Mouse (Mus musculus) liver, embryonic 12.5 days (tissue): ENCODE measurements around the gene Ablim2. TPM values are rescaled to one million over a fixed set of nuclear protein-coding genes. Genes with fewer than 3 reads are reported as not detected.

ENCODE experiments used
- ATAC-seq: fragments of 200-750 bp; cut with Nextera tagmentation; 2 replicates; pipeline ENCODE4 v1.8.0; 2017; ENCODE audit warnings: moderate number of reproducible peaks, mild to moderate bottlenecking, moderate library complexity
- H3K27ac ChIP-seq: fragments of 300-500 bp; sonication (generic); 2 replicates; pipeline ENCODE4 v1.5.1; 2016; ENCODE audit warnings: mild to moderate bottlenecking
- H3K27me3 ChIP-seq: fragments of 300-500 bp; sonication (generic); replicated peaks from 2 replicates; pipeline ENCODE4 v1.6.1; 2016; ENCODE audit warnings: mild to moderate bottlenecking, moderate library complexity
- H3K36me3 ChIP-seq: fragments of 300-500 bp; sonication (generic); 2 replicates; pipeline ENCODE4 v1.6.1; 2016; ENCODE audit warnings: mild to moderate bottlenecking, moderate library complexity
- H3K4me1 ChIP-seq: fragments of 300-500 bp; sonication (generic); 2 replicates; pipeline ENCODE4 v1.6.1; 2016
- H3K4me2 ChIP-seq: fragments of 300-500 bp; sonication (generic); 2 replicates; pipeline ENCODE4 v1.6.1; 2016; ENCODE audit warnings: mild to moderate bottlenecking, moderate library complexity
- H3K4me3 ChIP-seq: fragments of 300-500 bp; sonication (generic); 2 replicates; pipeline ENCODE4 v1.5.1; 2016; ENCODE audit warnings: mild to moderate bottlenecking, moderate library complexity
- H3K9ac ChIP-seq: fragments of 300-500 bp; sonication (generic); 2 replicates; pipeline ENCODE4 v1.6.1; 2016; ENCODE audit warnings: mild to moderate bottlenecking, moderate library complexity
- H3K9me3 ChIP-seq: fragments of 300-500 bp; sonication (generic); replicated peaks from 2 replicates; pipeline ENCODE4 v1.6.1; 2016; ENCODE audit warnings: mild to moderate bottlenecking, moderate library complexity
- WGBS: fragments of 180-500 bp; shearing (Covaris S2); methylation state at CpG from one replicate; pipeline ENCODE4 v1.1.7; 2016; ENCODE audit not compliant: insufficient replicate concordance; 5-methylcytosine and 5-hydroxymethylcytosine counted together
- polyA plus RNA-seq: library from polyadenylated mRNA; unstranded; fragments of >200 nt; fragmentation: Nextera tagmentation; extraction: Ambion mirVana; gene quantifications from 2 replicates; pipeline ENCODE4 v1.2.1, GENCODE M21; 2016

The Ablim2 gene
- polyA plus RNA-seq, 1 experiment from 2014 or later = 0.12 TPM

GRCm38 (mm10) chr5:35870408-35871012 is 112.8 kb downstream of the Ablim2 start:
- peaks cover 3% of the 10 kb centered on the region; the same call in 1 of the 2 replicates for H3K27me3 ChIP-seq
- WGBS = 41% methylated on average over 8 of the region's 8 CpGs
- no peak overlapping the region for H3K4me3 ChIP-seq
- no peak overlapping the region for H3K4me2 ChIP-seq
- H3K9ac ChIP-seq = no peak overlapping the region
- no peaks in the 10 kb centered on the region for H3K9me3 ChIP-seq
- H3K36me3 ChIP-seq = no peaks in the 10 kb centered on the region
- H3K4me1 ChIP-seq = no peaks in the 10 kb centered on the region
- no peak for ATAC-seq
- no peak overlapping the region for H3K27ac ChIP-seq

GRCm38 (mm10) chr5:35873382-35873781 is 115.7 kb downstream of the Ablim2 start:
- no peak for ATAC-seq
- 54% methylated on average over 4 of the region's 4 CpGs for WGBS
- Histone ChIP-seq H3K27me3 (peaks cover 3% of the 10 kb centered on the region; the same call in 1 of the 2 replicates), H3K9me3 (no peaks in the 10 kb centered on the region), H3K4me2 (no peak overlapping the region), H3K4me1 (no peaks in the 10 kb centered on the region), H3K4me3 (no peak overlapping the region), H3K9ac (no peak overlapping the region), H3K36me3 (no peaks in the 10 kb centered on the region), H3K27ac (no peak overlapping the region)

GRCm38 (mm10) chr5:35876236-35876635 is 118.6 kb downstream of the Ablim2 start:
- Histone ChIP-seq H3K9me3 (no peaks in the 10 kb centered on the region), H3K27me3 (peaks cover 12% of the 10 kb centered on the region; the same call in 1 of the 2 replicates), H3K4me3 (no peak overlapping the region), H3K9ac (no peak overlapping the region), H3K27ac (no peak overlapping the region), H3K36me3 (no peaks in the 10 kb centered on the region), H3K4me1 (no peaks in the 10 kb centered on the region), H3K4me2 (no peak overlapping the region)
- ATAC-seq = no peak
- 81% methylated on average over 5 of the region's 5 CpGs for WGBS

DNA sequence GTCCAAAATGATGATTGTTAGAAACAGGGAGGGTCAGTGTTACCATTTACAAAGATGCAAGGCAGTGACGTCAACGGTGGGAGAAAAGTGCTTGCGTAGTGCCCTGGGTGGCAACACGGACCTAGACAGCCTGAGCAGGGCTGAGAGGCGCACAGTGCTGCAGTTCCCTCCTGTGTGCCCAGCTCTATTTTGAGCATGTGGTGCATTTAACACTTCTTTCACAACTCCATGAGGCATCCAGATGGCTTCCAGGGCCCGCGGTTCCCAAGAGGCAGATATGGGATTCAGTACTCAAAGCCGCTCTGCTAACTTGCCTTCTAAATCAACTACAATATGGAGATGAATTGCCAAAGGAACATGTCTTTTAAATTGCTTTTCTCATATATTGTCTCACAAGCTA is 121.5 kb downstream of the Ablim2 start:
- Histone ChIP-seq H3K36me3 (no peaks in the 10 kb centered on the region), H3K27me3 (peaks cover 14% of the 10 kb centered on the region; the same call in 1 of the 2 replicates), H3K4me1 (no peaks in the 10 kb centered on the region), H3K27ac (no peak overlapping the region), H3K9me3 (no peaks in the 10 kb centered on the region), H3K9ac (no peak overlapping the region), H3K4me2 (no peak overlapping the region), H3K4me3 (no peak overlapping the region)
- ATAC-seq = no peak
- 80% methylated on average over 8 of the region's 8 CpGs for WGBS

- H3K27ac ChIP-seq = no peak overlapping the region
- H3K36me3 ChIP-seq = no peaks in the 10 kb centered on the region
- no peak overlapping the region for H3K4me2 ChIP-seq
- 0 out of 2 replicates have a peak, but pooled peaks cover 17% of the 10 kb centered on the region for H3K27me3 ChIP-seq
- H3K4me3 ChIP-seq = no peak overlapping the region
- no peak for ATAC-seq
- no peaks in the 10 kb centered on the region for H3K9me3 ChIP-seq
- no peak overlapping the region for H3K9ac ChIP-seq
- H3K4me1 ChIP-seq = no peaks in the 10 kb centered on the region
- WGBS = 60% methylated on average over 9 of the region's 9 CpGs
Measured at GRCm38 (mm10) chr5:35882391-35882790, 124.7 kb downstream of the Ablim2 start.

- H3K4me3 ChIP-seq = no peak overlapping the region
- 0 out of 2 replicates have a peak, but pooled peaks cover 10% of the 10 kb centered on the region for H3K27me3 ChIP-seq
- H3K36me3 ChIP-seq = no peaks in the 10 kb centered on the region
- no peaks in the 10 kb centered on the region for H3K4me1 ChIP-seq
- H3K4me2 ChIP-seq = no peak overlapping the region
- no peak overlapping the region for H3K9ac ChIP-seq
- H3K9me3 ChIP-seq = no peaks in the 10 kb centered on the region
- no peak overlapping the region for H3K27ac ChIP-seq
- ATAC-seq = no peak
- WGBS = 40% methylated on average over 11 of the region's 11 CpGs
Measured at GRCm38 (mm10) chr5:35884262-35884661, 126.6 kb downstream of the Ablim2 start.

GRCm38 (mm10) chr5:35884689-35885088 is 127.0 kb downstream of the Ablim2 start:
- Histone ChIP-seq H3K4me3 (no peak overlapping the region), H3K9ac (no peak overlapping the region), H3K27me3 (0 out of 2 replicates have a peak, but pooled peaks cover 10% of the 10 kb centered on the region), H3K4me1 (no peaks in the 10 kb centered on the region), H3K4me2 (no peak overlapping the region), H3K36me3 (no peaks in the 10 kb centered on the region), H3K27ac (no peak overlapping the region), H3K9me3 (no peaks in the 10 kb centered on the region)
- 69% methylated on average over 5 of the region's 5 CpGs for WGBS
- ATAC-seq = no peak

- Histone ChIP-seq H3K4me1 (peaks cover 12% of the 10 kb centered on the region), H3K27ac (no peak overlapping the region), H3K36me3 (no peaks in the 10 kb centered on the region), H3K4me2 (no peak overlapping the region), H3K4me3 (no peak overlapping the region), H3K9me3 (no peaks in the 10 kb centered on the region), H3K27me3 (peaks cover 32% of the 10 kb centered on the region), H3K9ac (no peak overlapping the region)
- WGBS = 41% methylated on average over 9 of the region's 9 CpGs
- ATAC-seq = no peak
Measured at GRCm38 (mm10) chr5:35888959-35889358, 131.3 kb downstream of the Ablim2 start.

- H3K36me3 ChIP-seq = no peaks in the 10 kb centered on the region
Measured at GRCm38 (mm10) chr5:35889641-35890040, 132.0 kb downstream of the Ablim2 start.

DNA sequence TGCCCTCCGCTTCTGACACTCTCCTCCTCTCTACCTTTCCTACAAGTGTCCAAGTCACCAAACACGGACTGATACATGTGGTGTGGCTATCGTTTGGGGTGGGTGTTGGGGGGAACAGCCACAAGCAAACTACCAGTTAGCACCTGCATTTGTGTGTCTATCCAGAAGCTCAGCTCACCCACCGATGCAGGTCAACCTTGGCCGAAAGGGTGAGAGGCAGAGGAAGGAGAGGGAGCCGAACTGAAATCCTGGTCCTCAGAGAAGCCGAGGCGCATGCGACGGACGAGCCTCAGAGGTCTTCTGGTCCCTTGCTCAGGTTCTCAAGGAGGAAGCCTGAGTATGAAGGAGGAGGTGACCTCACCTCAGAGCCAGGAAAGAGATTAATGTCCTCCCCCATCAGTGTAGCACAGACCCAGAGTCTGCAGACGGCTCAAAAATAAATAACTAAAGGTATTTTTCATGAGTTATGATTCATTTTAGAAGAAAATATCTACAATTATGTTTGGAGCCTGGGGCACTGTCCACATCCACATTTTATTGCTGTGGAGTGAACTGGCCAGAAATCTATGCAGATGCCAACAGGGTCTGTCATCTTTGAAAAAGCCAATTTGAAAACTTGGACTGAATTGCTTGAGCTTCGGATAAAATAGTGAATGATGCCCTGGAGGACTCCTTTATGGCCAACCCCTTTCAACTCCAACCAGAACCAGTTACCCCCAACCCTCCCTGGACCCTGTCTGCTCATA is 133.5 kb downstream of the Ablim2 start:
- 79% methylated on average over 13 of the region's 13 CpGs for WGBS

More at GRCm38 (mm10) chr5:35889641-35890040, 132.0 kb downstream of the Ablim2 start:
- H3K4me2 ChIP-seq = no peak overlapping the region
- no peak for ATAC-seq
- H3K9me3 ChIP-seq = no peaks in the 10 kb centered on the region
- H3K4me1 ChIP-seq = peaks cover 14% of the 10 kb centered on the region
- H3K4me3 ChIP-seq = no peak overlapping the region
- H3K27me3 ChIP-seq = peaks cover 39% of the 10 kb centered on the region
- no peak overlapping the region for H3K9ac ChIP-seq
- WGBS = 59% methylated on average over 2 of the region's 2 CpGs
- H3K27ac ChIP-seq = no peak overlapping the region

GRCm38 (mm10) chr5:35892363-35892762 is 134.7 kb downstream of the Ablim2 start:
- no peak overlapping the region for H3K4me2 ChIP-seq
- WGBS = 67% methylated on average over 3 of the region's 3 CpGs
- no peak for ATAC-seq

More for the DNA sequence above, 133.5 kb downstream of the Ablim2 start:
- H3K4me2 ChIP-seq = no peak overlapping the region
- no peak overlapping the region for H3K27ac ChIP-seq
- peaks cover 48% of the 10 kb centered on the region for H3K27me3 ChIP-seq
- H3K4me1 ChIP-seq = peaks cover 14% of the 10 kb centered on the region
- no peak for ATAC-seq
- H3K9ac ChIP-seq = no peak overlapping the region
- H3K9me3 ChIP-seq = no peaks in the 10 kb centered on the region
- H3K36me3 ChIP-seq = no peaks in the 10 kb centered on the region
- H3K4me3 ChIP-seq = no peak overlapping the region

DNA sequence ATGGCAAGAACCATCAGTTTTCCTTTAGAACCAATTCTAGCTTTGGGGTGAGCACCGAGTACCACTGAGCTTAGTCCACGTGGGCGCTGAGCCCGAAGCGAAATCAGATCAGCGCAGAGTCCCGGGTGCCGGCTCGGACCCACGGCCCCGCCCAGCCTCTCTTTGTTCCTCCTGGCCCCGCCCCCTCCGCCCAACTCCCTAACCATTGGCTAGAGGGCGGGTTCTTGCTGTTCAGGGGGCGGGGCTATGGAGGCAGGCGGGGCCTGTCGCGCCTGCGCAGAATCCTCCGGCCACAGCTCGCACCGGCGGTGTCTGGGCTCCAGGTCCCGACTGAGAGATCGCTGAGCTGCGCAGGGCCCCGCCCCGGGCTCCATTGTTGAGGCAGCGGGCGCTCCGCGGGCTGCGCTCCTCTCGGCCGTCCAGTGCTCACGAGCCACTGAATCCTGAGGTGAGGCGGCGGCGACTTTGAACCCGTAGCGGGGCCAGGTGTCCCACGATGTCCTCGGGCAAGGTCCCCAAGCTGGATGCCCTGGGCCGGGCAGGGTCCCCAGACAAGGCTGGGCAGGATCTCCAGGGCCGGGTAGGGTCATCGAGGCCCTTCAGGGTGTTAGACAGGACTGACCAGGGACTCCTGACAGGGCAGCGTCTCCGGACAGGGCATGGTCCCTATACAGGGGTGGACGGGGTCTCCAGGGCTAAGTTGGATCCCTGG is 135.6 kb downstream of the Ablim2 start, which contains the start of gene Afap1:
Gene Afap1 (plus strand): TSS at position 227 of the 712 bp plus-strand sequence.
- Histone ChIP-seq H3K9ac (peak within 1 kb of the TSS; percentile 50), H3K27ac (no peak within 1 kb of the TSS), H3K4me1 (peaks cover 14% of the 10 kb centered on the region), H3K4me3 (peak within 1 kb of the TSS; percentile 56), H3K4me2 (peak within 1 kb of the TSS; percentile 75), H3K27me3 (peaks cover 52% of the 10 kb centered on the region), H3K36me3 (no peaks in the 10 kb centered on the region), H3K9me3 (no peaks in the 10 kb centered on the region)
- 2% methylated on average over 49 of the region's 49 CpGs for WGBS
- peak; percentile 90 for ATAC-seq

More at GRCm38 (mm10) chr5:35892363-35892762, 134.7 kb downstream of the Ablim2 start:
- H3K9ac ChIP-seq = no peak overlapping the region
- H3K27ac ChIP-seq = no peak overlapping the region
- H3K9me3 ChIP-seq = no peaks in the 10 kb centered on the region
- H3K4me3 ChIP-seq = no peak overlapping the region
- H3K4me1 ChIP-seq = peaks cover 14% of the 10 kb centered on the region
- peaks cover 52% of the 10 kb centered on the region for H3K27me3 ChIP-seq
- H3K36me3 ChIP-seq = no peaks in the 10 kb centered on the region
